ENCODE assay signal across 11 mouse cellular contexts in the genomic region with DNA sequence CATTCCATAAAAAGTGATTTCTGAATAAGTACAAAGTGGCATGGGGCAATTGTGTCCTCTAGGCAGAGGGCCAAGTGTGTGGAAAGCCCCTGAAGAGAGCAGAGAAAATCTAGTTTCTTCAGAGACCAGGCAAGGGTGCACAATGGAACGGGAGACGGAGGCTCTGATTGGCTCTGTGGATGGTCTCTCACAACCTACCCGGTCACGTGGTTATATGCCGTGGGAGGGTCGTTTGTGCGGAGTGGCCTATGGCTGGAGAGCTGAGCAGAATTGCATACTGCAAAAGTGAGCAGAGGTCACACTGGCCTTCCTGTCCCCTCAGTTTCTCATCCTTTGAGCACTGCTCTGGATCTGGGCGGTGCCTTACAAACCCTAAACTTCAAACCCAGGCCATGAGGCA. TPM values are rescaled to one million over a fixed set of nuclear protein-coding genes. Genes with fewer than 3 reads are reported as not detected.
DNase-seq lines count a peak whose midpoint lies in the region; ATAC-seq and TF ChIP-seq lines count a peak whose summit lies in the region.
"Had no signal": no experiment of that assay in that cellular context is flagged by ENCODE, and none has a peak within 500 bp of the region (broad histone marks: within the 10 kb centered on the region; RNA-seq: fewer than 3 reads in every experiment).

No protein-coding gene starts in this region.

- H3K4me1 ChIP-seq in intestine, embryonic 14.5 days (replicated peaks; ENCODE audit: control insufficient read depth, insufficient read depth, low read length): no peaks in the 10 kb centered on the region
- H3K4me1 ChIP-seq in intestine, postnatal 0 days (replicated peaks; ENCODE audit: control insufficient read depth, insufficient read depth, low read length): peaks cover 4% of the 10 kb centered on the region; the same call in 1 of the 2 replicates
- H3K4me1 ChIP-seq in lung, embryonic 15.5 days: peaks cover 39% of the 10 kb centered on the region

- H3K4me2 ChIP-seq in intestine, embryonic 14.5 days (ENCODE audit: low read length): no peak overlapping the region
- no peak overlapping the region for H3K4me2 ChIP-seq in intestine, postnatal 0 days (replicated peaks; ENCODE audit: low read depth)
- no peak overlapping the region for H3K4me2 ChIP-seq in lung, embryonic 15.5 days
- H3K4me2 ChIP-seq: embryonic facial prominence, embryonic 13.5 days had no signal

- ATAC-seq in intestine, embryonic 14.5 days (replicated peaks; ENCODE audit: low FRiP score, low TSS enrichment, low read depth): 0 out of 2 replicates have a peak, but pooled peaks have one; percentile 40
- no peak for ATAC-seq in intestine, postnatal 0 days
- peak; percentile 64; the same call in 1 of the 2 replicates for ATAC-seq in lung, embryonic 15.5 days (ENCODE audit: borderline replicate concordance, extremely low read depth, low FRiP score, low TSS enrichment)

- TF ChIP-seq POLR2A in brain, embryonic 14.5 days (IDR thresholded peaks at IDR 0.05; ENCODE audit: borderline replicate concordance, extremely low read depth, insufficient read depth, insufficient read length, poor library complexity, severe bottlenecking): no peak

- no peaks in the 10 kb centered on the region for H3K36me3 ChIP-seq in intestine, embryonic 14.5 days (ENCODE audit: control insufficient read depth, insufficient read depth, low read length)
- H3K36me3 ChIP-seq in intestine, postnatal 0 days (ENCODE audit: control insufficient read depth, insufficient read depth): no peaks in the 10 kb centered on the region
- H3K36me3 ChIP-seq in lung, embryonic 15.5 days: no peaks in the 10 kb centered on the region
- H3K36me3 ChIP-seq: embryonic facial prominence, embryonic 13.5 days had no signal

- no peak for DNase-seq in intestine, embryonic 14.5 days (ENCODE audit: low spot score)
- peak; percentile 94 for DNase-seq in ES-CJ7 (ENCODE audit: low read depth, low spot score)
- DNase-seq in brain, embryonic 14.5 days (ENCODE audit: low read depth): peak; percentile 41
- DNase-seq in left cerebral cortex, adult 18-20 months (ENCODE audit: low spot score in 2 of 2): no peak
- no peak for DNase-seq in frontal cortex, postnatal 36 days (ENCODE audit: low spot score in 2 of 2)
- DNase-seq in cerebellum, postnatal 25 days: no peak
- DNase-seq: kidney, adult 18-20 months; retina, postnatal 1 day had no signal

- 82% methylated on average over 8 of the region's 8 CpGs for WGBS in intestine, embryonic 14.5 days
- WGBS in intestine, postnatal 0 days: 65% methylated on average over 8 of the region's 8 CpGs
- 72% methylated on average over 8 of the region's 8 CpGs for WGBS in lung, embryonic 15.5 days

- H3K27me3 ChIP-seq in intestine, embryonic 14.5 days (replicated peaks; ENCODE audit: control insufficient read depth, insufficient read depth, low read length): no peaks in the 10 kb centered on the region
- no peaks in the 10 kb centered on the region for H3K27me3 ChIP-seq in intestine, postnatal 0 days (replicated peaks; ENCODE audit: control insufficient read depth, insufficient read depth, low read length)
- no peaks in the 10 kb centered on the region for H3K27me3 ChIP-seq in lung, embryonic 15.5 days
- H3K27me3 ChIP-seq: embryonic facial prominence, embryonic 13.5 days had no signal

- H3K9ac ChIP-seq in intestine, embryonic 14.5 days (ENCODE audit: low read length): no peak overlapping the region
- no peak overlapping the region for H3K9ac ChIP-seq in intestine, postnatal 0 days (ENCODE audit: low read depth, low read length)
- H3K9ac ChIP-seq in lung, embryonic 15.5 days: no peak overlapping the region
- H3K9ac ChIP-seq: embryonic facial prominence, embryonic 13.5 days had no signal

- no peak for TF ChIP-seq CTCF in intestine, postnatal 0 days (IDR thresholded peaks at IDR 0.05; ENCODE audit: low read depth)
- TF ChIP-seq CTCF in brain, embryonic 14.5 days (IDR thresholded peaks at IDR 0.05; ENCODE audit: borderline replicate concordance, extremely low read depth, insufficient read depth, insufficient read length): no peak

- no peak overlapping the region for H3K4me3 ChIP-seq in intestine, embryonic 14.5 days (ENCODE audit: low read depth, low read length)
- no peak overlapping the region for H3K4me3 ChIP-seq in intestine, postnatal 0 days (ENCODE audit: low read depth, low read length)
- no peak overlapping the region for H3K4me3 ChIP-seq in lung, embryonic 15.5 days
- H3K4me3 ChIP-seq: embryonic facial prominence, embryonic 13.5 days had no signal

- no peak overlapping the region for H3K27ac ChIP-seq in intestine, embryonic 14.5 days (ENCODE audit: low read depth)
- H3K27ac ChIP-seq in intestine, postnatal 0 days (ENCODE audit: low read depth, low read length): no peak overlapping the region
- peak overlapping the region; percentile 48 for H3K27ac ChIP-seq in lung, embryonic 15.5 days
- H3K27ac ChIP-seq: embryonic facial prominence, embryonic 13.5 days had no signal

- no peaks in the 10 kb centered on the region for H3K9me3 ChIP-seq in intestine, embryonic 14.5 days (ENCODE audit: control insufficient read depth, low read length)
- no peaks in the 10 kb centered on the region for H3K9me3 ChIP-seq in intestine, postnatal 0 days (ENCODE audit: control insufficient read depth)
- no peaks in the 10 kb centered on the region for H3K9me3 ChIP-seq in lung, embryonic 15.5 days
- H3K9me3 ChIP-seq: embryonic facial prominence, embryonic 13.5 days had no signal

RNA-seq across cellular contexts. Expression of a gene that starts 5.9 kb away (rescaled TPM):
- 56.2 and 62.1 TPM in 2 replicates for polyA plus RNA-seq in intestine, embryonic 14.5 days (2014; fragmentation: Nextera tagmentation; extraction: Ambion mirVana)
- 32.1 and 36.9 TPM in 2 replicates for polyA plus RNA-seq in intestine, postnatal 0 days (2015; fragmentation: Nextera tagmentation; extraction: Ambion mirVana)
- 30.7 and 36.8 TPM in 2 replicates for polyA plus RNA-seq in brain, embryonic 14.5 days (2012; rRNA removed)
- 77.1 and 81.4 TPM in 2 replicates for polyA plus RNA-seq in lung, embryonic 15.5 days (2015; fragmentation: Nextera tagmentation; extraction: Ambion mirVana)
- total RNA-seq in left cerebral cortex, adult 18-20 months (2021): 10 to 100 TPM; 24.9 to 25.2 TPM

Comparison
In these comparisons a context has a peak if more than half of its experiments do, and no peak if none do; other contexts are left out.
1. DNase-seq: peak in ES-CJ7 (single experiment) and brain, embryonic 14.5 days (single experiment); none in intestine, embryonic 14.5 days (single experiment), left cerebral cortex, adult 18-20 months (0 of 2), frontal cortex, postnatal 36 days (0 of 2) and cerebellum, postnatal 25 days (0 of 2).